Mouse (Mus musculus) forebrain, embryonic 16.5 days (tissue): ENCODE measurements around the gene Ctbp2. TPM values are rescaled to one million over a fixed set of nuclear protein-coding genes. Genes with fewer than 3 reads are reported as not detected.

Experiments used
- ATAC-seq: fragments of 200-750 bp; cut with Nextera tagmentation; 2 replicates; pipeline ENCODE4 v1.8.0; 2017; ENCODE audit warnings: mild to moderate bottlenecking, moderate library complexity
- H3K27ac ChIP-seq: fragments of 300-500 bp; sonication (generic); 2 replicates; pipeline ENCODE4 v1.5.1; 2014; ENCODE audit warnings: low read length, control low read depth
- H3K27me3 ChIP-seq: fragments of 300-500 bp; sonication (generic); replicated peaks from 2 replicates; pipeline ENCODE4 v1.6.1; 2014; ENCODE audit warnings: low read length; ENCODE audit not compliant: control insufficient read depth, insufficient read depth
- H3K36me3 ChIP-seq: fragments of 300-500 bp; sonication (generic); 2 replicates; pipeline ENCODE4 v1.6.1; 2014; ENCODE audit not compliant: control insufficient read depth, insufficient read depth
- H3K4me1 ChIP-seq: fragments of 300-500 bp; sonication (generic); replicated peaks from 2 replicates; pipeline ENCODE4 v1.6.1; 2014; ENCODE audit warnings: low read length; ENCODE audit not compliant: control insufficient read depth, insufficient read depth
- H3K4me2 ChIP-seq: fragments of 300-500 bp; sonication (generic); 2 replicates; pipeline ENCODE4 v1.6.1; 2014; ENCODE audit warnings: mild to moderate bottlenecking, low read length, control low read depth
- H3K4me3 ChIP-seq: fragments of 300-500 bp; sonication (generic); replicated peaks from 2 replicates; pipeline ENCODE4 v1.5.1; 2014; ENCODE audit warnings: mild to moderate bottlenecking, low read length, control low read depth
- H3K9ac ChIP-seq: fragments of 300-500 bp; sonication (generic); replicated peaks from 2 replicates; pipeline ENCODE4 v1.6.1; 2014; ENCODE audit warnings: low read depth, low read length, control low read depth
- H3K9me3 ChIP-seq: fragments of 300-500 bp; sonication (generic); 2 replicates; pipeline ENCODE4 v1.6.1; 2016; ENCODE audit warnings: low read length; ENCODE audit not compliant: control insufficient read depth
- WGBS: fragments of 180-500 bp; shearing (Covaris S2); extraction: QIAGEN DNeasy Blood & Tissue Kit; methylation state at CpG from one replicate; pipeline ENCODE4 v1.1.7; 2014; 5-methylcytosine and 5-hydroxymethylcytosine counted together
- polyA plus RNA-seq: library from polyadenylated mRNA; unstranded; fragments of >200 nt; fragmentation: Nextera tagmentation; extraction: Ambion mirVana; gene quantifications from 2 replicates; pipeline ENCODE4 v1.2.1, GENCODE M21; 2015

Ctbp2 gene
- polyA plus RNA-seq, 1 experiment from 2014 or later = 74.6 TPM

DNA sequence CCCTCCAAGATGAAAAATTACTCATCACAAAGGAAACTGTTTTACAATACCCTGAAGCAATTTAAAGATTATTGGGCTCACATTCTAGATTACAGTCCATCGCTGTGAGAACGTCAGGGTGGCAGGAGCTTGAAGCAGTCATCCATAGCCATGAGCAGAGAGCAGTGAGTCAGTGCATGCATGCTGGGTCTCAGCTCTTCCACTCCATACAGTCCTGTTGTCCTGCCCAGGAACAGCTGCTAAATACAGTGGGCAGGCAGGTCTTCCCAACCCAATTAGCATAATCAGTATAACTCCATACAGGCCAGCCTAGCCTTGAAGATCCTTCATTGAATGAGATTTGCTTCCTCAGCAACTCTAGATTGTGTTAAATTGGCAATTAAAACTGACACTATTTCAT is 148.1 kb downstream of the Ctbp2 start:
- no peaks in the 10 kb centered on the region for H3K27me3 ChIP-seq
- no peaks in the 10 kb centered on the region for H3K9me3 ChIP-seq
- WGBS = 68% methylated on average over 2 of the region's 2 CpGs
- no peak overlapping the region for H3K4me2 ChIP-seq
- no peak overlapping the region for H3K9ac ChIP-seq
- no peak overlapping the region for H3K27ac ChIP-seq
- ATAC-seq = no peak
- no peak overlapping the region for H3K4me3 ChIP-seq
- H3K4me1 ChIP-seq = no peaks in the 10 kb centered on the region
- no peaks in the 10 kb centered on the region for H3K36me3 ChIP-seq

DNA sequence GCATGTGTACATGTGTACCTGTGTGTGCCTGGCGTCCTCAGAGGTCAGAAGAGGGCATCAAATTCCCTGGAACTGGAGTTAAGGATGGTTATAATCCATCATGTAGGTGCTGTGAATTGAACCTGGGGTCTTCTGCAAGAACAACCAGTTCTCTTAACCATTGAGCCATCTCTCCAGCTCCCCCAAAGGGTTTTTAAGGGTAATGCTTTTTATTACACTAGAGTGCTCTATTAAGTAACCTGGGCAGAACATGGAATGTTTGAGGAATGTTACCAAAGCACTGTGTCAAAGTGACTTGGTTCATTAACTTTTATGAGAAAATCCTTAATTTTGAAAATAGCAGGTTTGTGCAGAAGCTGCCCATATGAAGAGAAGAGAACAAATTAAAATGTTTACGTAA is 152.1 kb downstream of the Ctbp2 start:
- H3K4me1 ChIP-seq = no peaks in the 10 kb centered on the region
- no peak overlapping the region for H3K27ac ChIP-seq
- no peak for ATAC-seq
- H3K27me3 ChIP-seq = no peaks in the 10 kb centered on the region
- H3K9ac ChIP-seq = no peak overlapping the region
- no peak overlapping the region for H3K4me3 ChIP-seq
- 87% methylated on average over 2 of the region's 2 CpGs for WGBS
- H3K36me3 ChIP-seq = no peaks in the 10 kb centered on the region
- no peak overlapping the region for H3K4me2 ChIP-seq
- no peaks in the 10 kb centered on the region for H3K9me3 ChIP-seq

DNA sequence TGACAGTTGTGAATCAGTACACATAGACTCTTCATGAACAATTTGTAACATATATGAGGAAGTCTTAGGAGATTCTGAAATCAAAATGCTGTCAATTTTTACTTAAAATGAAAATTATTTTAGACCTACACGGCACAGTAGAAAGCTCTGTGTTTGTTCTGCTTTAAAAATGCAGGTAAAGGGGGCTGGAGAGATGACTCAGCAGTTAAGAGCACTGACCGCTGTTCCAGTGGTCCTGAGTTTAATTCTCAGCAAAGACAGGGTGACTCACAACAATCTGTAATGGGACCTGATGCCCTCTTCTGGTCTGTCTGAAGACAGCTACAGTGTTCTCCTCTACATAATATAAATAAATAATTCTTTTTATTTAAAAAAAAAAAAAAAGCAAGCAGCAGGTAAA is 158.4 kb downstream of the Ctbp2 start:
- H3K9me3 ChIP-seq = no peaks in the 10 kb centered on the region
- no peak overlapping the region for H3K4me2 ChIP-seq
- H3K4me1 ChIP-seq = no peaks in the 10 kb centered on the region
- no peak overlapping the region for H3K9ac ChIP-seq
- ATAC-seq = no peak
- 85% methylated on average over 2 of the region's 2 CpGs for WGBS
- H3K27ac ChIP-seq = no peak overlapping the region
- H3K4me3 ChIP-seq = no peak overlapping the region
- no peaks in the 10 kb centered on the region for H3K27me3 ChIP-seq
- H3K36me3 ChIP-seq = no peaks in the 10 kb centered on the region

GRCm38 (mm10) chr7:132964395-132964794 is 159.8 kb downstream of the Ctbp2 start:
- H3K4me2 ChIP-seq = no peak overlapping the region
- WGBS = 83% methylated on average over 3 of the region's 3 CpGs
- no peaks in the 10 kb centered on the region for H3K27me3 ChIP-seq
- no peak overlapping the region for H3K27ac ChIP-seq
- H3K4me1 ChIP-seq = no peaks in the 10 kb centered on the region
- H3K36me3 ChIP-seq = no peaks in the 10 kb centered on the region
- no peak overlapping the region for H3K9ac ChIP-seq
- H3K9me3 ChIP-seq = no peaks in the 10 kb centered on the region
- ATAC-seq = no peak
- no peak overlapping the region for H3K4me3 ChIP-seq

DNA sequence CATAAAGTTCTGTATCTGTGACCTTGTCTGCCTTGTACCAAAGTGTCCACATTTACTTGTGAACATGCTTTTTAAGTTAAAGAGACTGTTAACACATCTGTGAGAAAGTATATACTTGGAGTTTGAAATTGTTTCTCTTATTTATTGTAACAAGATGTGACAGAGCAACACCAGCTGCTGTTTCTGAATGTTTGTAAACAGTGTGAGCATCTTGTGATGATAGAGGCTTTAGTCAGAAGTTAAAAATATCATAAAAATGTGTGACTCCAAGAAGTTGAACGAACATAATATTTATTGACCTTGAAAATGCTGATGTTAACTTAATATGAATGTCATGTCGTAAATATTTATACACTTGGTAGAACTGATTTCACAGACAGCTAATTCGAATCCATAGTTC is 173.5 kb downstream of the Ctbp2 start:
- WGBS = 93% methylated on average over 3 of the region's 3 CpGs
- Histone ChIP-seq H3K27ac (no peak overlapping the region), H3K4me1 (no peaks in the 10 kb centered on the region), H3K9ac (no peak overlapping the region), H3K27me3 (no peaks in the 10 kb centered on the region), H3K36me3 (no peaks in the 10 kb centered on the region), H3K4me2 (no peak overlapping the region), H3K9me3 (no peaks in the 10 kb centered on the region), H3K4me3 (no peak overlapping the region)
- ATAC-seq = no peak

DNA sequence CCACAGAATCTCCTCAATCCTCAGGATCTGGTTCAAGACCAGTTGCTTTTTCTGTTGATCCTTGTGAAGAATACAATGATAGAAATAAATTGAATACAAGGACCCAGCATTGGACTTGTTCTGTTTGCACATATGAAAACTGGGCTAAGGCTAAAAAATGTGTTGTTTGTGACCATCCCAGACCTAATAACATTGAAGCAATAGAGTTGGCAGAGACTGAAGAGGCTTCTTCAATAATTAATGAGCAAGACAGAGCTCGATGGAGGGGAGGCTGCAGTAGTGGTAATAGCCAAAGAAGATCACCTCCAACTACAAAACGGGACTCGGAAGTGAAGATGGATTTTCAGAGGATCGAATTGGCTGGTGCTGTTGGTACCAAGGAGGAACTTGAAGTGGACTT is 174.2 kb downstream of the Ctbp2 start:
- 92% methylated on average over 4 of the region's 4 CpGs for WGBS
- no peak overlapping the region for H3K27ac ChIP-seq
- H3K4me3 ChIP-seq = no peak overlapping the region
- no peaks in the 10 kb centered on the region for H3K27me3 ChIP-seq
- H3K9me3 ChIP-seq = no peaks in the 10 kb centered on the region
- no peak for ATAC-seq
- H3K4me1 ChIP-seq = no peaks in the 10 kb centered on the region
- H3K4me2 ChIP-seq = no peak overlapping the region
- no peak overlapping the region for H3K9ac ChIP-seq
- H3K36me3 ChIP-seq = no peaks in the 10 kb centered on the region

- no peak overlapping the region for H3K9ac ChIP-seq
- no peaks in the 10 kb centered on the region; the same call in 1 of the 2 replicates for H3K4me1 ChIP-seq
- no peaks in the 10 kb centered on the region for H3K27me3 ChIP-seq
- no peaks in the 10 kb centered on the region for H3K9me3 ChIP-seq
- no peak overlapping the region for H3K4me2 ChIP-seq
- ATAC-seq = no peak
- 75% methylated on average over 2 of the region's 2 CpGs for WGBS
- no peak overlapping the region for H3K27ac ChIP-seq
- no peak overlapping the region for H3K4me3 ChIP-seq
- no peaks in the 10 kb centered on the region for H3K36me3 ChIP-seq
These were observed 183.6 kb downstream of the Ctbp2 start for GRCm38 (mm10) chr7:132940569-132940968.

GRCm38 (mm10) chr7:132939118-132939517 is 185.0 kb downstream of the Ctbp2 start:
- WGBS = 96% methylated on average over 2 of the region's 2 CpGs
- no peaks in the 10 kb centered on the region for H3K9me3 ChIP-seq

More at GRCm38 (mm10) chr7:132939118-132939517, 185.0 kb downstream of the Ctbp2 start:
- Histone ChIP-seq H3K4me3 (no peak overlapping the region), H3K36me3 (no peaks in the 10 kb centered on the region), H3K9ac (no peak overlapping the region), H3K4me2 (no peak overlapping the region), H3K4me1 (no peaks in the 10 kb centered on the region; the same call in 1 of the 2 replicates), H3K27me3 (no peaks in the 10 kb centered on the region), H3K27ac (no peak overlapping the region)
- no peak for ATAC-seq
